Mouse (Mus musculus) heart, embryonic 14.5 days (tissue): ENCODE results near the gene Rfwd3. TPM values are rescaled to one million over a fixed set of nuclear protein-coding genes. Genes with fewer than 3 reads are reported as not detected.
A peak's percentile ranks its signal among the peaks of the same experiment; 100 is the strongest.
"Not testable (repeated sequence)": the region's sequence is repeated elsewhere in the genome, so short reads cannot be mapped to it uniquely, and the experiment has no call there.

Experiments
- ATAC-seq: fragments of 200-750 bp; cut with Nextera tagmentation; 2 replicates; pipeline ENCODE4 v1.8.0; 2017; ENCODE audit warnings: low read depth, moderate TSS enrichment; ENCODE audit not compliant: insufficient number of reproducible peaks, insufficient read depth, low FRiP score
- H3K27ac ChIP-seq, 2 experiments: fragments of 200-500 bp in 1 of 2; fragments of 300-500 bp in 1 of 2; sonication (generic) in 1 of 2; replicated peaks in 1 of 2; 2 replicates each; pipeline ENCODE4 v1.5.1; 2012 to 2014; ENCODE audit warnings: low read depth in 2 of 2, low read length in 2 of 2, control low read depth in 1 of 2, mild to moderate bottlenecking in 1 of 2, mixed read lengths in 1 of 2; ENCODE audit not compliant: control insufficient read depth in 1 of 2, insufficient read depth in 1 of 2
- H3K27me3 ChIP-seq: fragments of 300-500 bp; sonication (generic); 2 replicates; pipeline ENCODE4 v1.6.1; 2014; ENCODE audit warnings: mild to moderate bottlenecking, low read length, control low read depth; ENCODE audit not compliant: control insufficient read depth, insufficient read depth
- H3K36me3 ChIP-seq: fragments of 300-500 bp; sonication (generic); 2 replicates; pipeline ENCODE4 v1.6.1; 2014; ENCODE audit warnings: mild to moderate bottlenecking, control low read depth, low read length, mixed read lengths; ENCODE audit not compliant: control insufficient read depth, insufficient read depth
- H3K4me1 ChIP-seq, 2 experiments: fragments of 200-500 bp in 1 of 2; fragments of 300-500 bp in 1 of 2; sonication (generic) in 1 of 2; 2 replicates each; pipeline ENCODE4 v1.6.1; 2012 to 2014; ENCODE audit warnings: low read length in 2 of 2, control low read depth in 1 of 2, mixed read lengths in 1 of 2; ENCODE audit not compliant: control insufficient read depth in 2 of 2, insufficient read depth in 2 of 2
- H3K4me2 ChIP-seq: fragments of 300-500 bp; sonication (generic); 2 replicates; pipeline ENCODE4 v1.6.1; 2014; ENCODE audit warnings: mild to moderate bottlenecking, low read length
- H3K4me3 ChIP-seq, 2 experiments: fragments of 200-500 bp in 1 of 2; fragments of 300-500 bp in 1 of 2; sonication (generic) in 1 of 2; 2 replicates each; pipeline ENCODE4 v1.5.1; 2012 to 2014; ENCODE audit warnings: low read length in 2 of 2, mild to moderate bottlenecking in 2 of 2, control low read depth in 1 of 2, low read depth in 1 of 2, moderate library complexity in 1 of 2; ENCODE audit not compliant: control insufficient read depth in 1 of 2, insufficient read depth in 1 of 2
- H3K9ac ChIP-seq: fragments of 300-500 bp; sonication (generic); 2 replicates; pipeline ENCODE4 v1.6.1; 2014; ENCODE audit warnings: mild to moderate bottlenecking, low read length
- H3K9me3 ChIP-seq: fragments of 300-500 bp; sonication (generic); 2 replicates; pipeline ENCODE4 v1.6.1; 2016; ENCODE audit warnings: low read length, control low read depth; ENCODE audit not compliant: control insufficient read depth
- whole genome bisulfite sequencing: fragments of 180-500 bp; shearing (Covaris S2); extraction: QIAGEN DNeasy Blood & Tissue Kit; methylation state at CpG from one replicate; pipeline ENCODE4 v1.1.7; 2014; 5-methylcytosine and 5-hydroxymethylcytosine counted together
- polyA plus RNA-seq: library from polyadenylated mRNA; unstranded; fragments of >200 nt; fragmentation: Nextera tagmentation; extraction: Ambion mirVana; gene quantifications from 2 replicates; pipeline ENCODE4 v1.2.1, GENCODE M21; 2014

Gene Rfwd3
- polyA plus RNA-seq, 1 experiment from 2014 or later = 34.5 TPM

DNA sequence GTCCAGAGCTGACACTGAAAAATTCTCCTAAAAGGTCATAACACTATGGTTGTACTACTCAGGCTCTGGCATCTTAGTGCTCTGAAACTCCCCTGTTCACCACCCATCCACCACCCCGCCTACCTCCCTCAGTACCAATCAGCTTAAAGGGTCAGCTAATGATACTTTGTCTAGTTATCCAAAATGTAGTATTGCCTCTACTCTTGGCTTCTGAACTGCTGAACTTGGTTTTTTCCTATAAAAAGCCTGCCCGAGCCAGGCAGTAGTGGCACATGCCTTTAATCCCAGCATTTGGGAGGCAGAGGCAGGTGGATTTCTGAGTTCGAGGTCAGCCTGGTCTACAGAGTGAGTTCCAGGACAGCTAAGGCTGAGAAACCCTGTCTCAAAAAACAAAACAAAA is 4.3 kb upstream of the Rfwd3 start:
- H3K36me3 ChIP-seq = no peaks in the 10 kb centered on the region
- no peaks in the 10 kb centered on the region for H3K4me1 ChIP-seq
- no peak overlapping the region for H3K27ac ChIP-seq
- no peak overlapping the region for H3K4me2 ChIP-seq
- no peak overlapping the region for H3K4me3 ChIP-seq
- WGBS = 86% methylated on average over 3 of the region's 3 CpGs
- H3K9ac ChIP-seq = no peak overlapping the region
- H3K27me3 ChIP-seq = no peaks in the 10 kb centered on the region
- no peak for ATAC-seq
- H3K9me3 ChIP-seq = no peaks in the 10 kb centered on the region

DNA sequence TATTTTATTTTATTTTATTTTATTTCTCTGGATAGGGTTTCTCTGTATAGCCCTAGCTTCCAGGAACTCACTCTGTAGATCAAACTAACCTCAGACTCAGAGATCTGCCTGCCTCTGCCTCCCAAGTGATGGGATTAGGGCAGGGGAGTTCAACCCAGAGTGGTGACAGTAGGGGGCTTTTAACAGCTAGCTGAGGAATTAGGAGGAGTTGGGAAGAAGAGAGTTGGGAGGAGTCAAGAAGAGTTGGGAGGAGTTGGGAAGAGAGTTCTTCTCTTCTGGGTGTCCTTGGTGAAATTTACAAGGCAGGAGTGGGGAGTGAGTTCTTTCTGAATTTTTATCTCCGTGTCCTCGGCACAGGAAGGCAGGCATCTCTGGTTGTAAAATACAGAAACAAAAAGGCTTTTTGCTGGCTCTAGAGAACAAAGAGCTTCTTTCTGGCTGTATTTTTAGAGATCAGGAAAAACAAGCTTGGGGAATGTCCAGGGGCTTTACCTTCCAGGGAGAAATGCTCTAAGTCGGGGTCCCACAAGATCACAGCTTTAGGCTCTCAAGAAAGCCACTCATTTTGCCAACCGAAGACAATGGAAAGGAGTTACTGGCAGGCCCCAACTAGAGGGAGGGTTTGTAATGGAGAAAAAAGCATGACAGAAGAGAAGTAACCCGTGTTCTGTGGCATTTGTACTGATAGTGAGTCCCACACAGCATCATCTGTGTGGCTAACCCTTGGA is 3.2 kb upstream of the Rfwd3 start:
- not testable (repeated sequence) for H3K9me3 ChIP-seq, ATAC-seq, H3K36me3 ChIP-seq, H3K9ac ChIP-seq, H3K27ac ChIP-seq, H3K4me2 ChIP-seq, H3K4me1 ChIP-seq, H3K27me3 ChIP-seq, H3K4me3 ChIP-seq
- 57% methylated on average over 5 of the region's 5 CpGs for WGBS

DNA sequence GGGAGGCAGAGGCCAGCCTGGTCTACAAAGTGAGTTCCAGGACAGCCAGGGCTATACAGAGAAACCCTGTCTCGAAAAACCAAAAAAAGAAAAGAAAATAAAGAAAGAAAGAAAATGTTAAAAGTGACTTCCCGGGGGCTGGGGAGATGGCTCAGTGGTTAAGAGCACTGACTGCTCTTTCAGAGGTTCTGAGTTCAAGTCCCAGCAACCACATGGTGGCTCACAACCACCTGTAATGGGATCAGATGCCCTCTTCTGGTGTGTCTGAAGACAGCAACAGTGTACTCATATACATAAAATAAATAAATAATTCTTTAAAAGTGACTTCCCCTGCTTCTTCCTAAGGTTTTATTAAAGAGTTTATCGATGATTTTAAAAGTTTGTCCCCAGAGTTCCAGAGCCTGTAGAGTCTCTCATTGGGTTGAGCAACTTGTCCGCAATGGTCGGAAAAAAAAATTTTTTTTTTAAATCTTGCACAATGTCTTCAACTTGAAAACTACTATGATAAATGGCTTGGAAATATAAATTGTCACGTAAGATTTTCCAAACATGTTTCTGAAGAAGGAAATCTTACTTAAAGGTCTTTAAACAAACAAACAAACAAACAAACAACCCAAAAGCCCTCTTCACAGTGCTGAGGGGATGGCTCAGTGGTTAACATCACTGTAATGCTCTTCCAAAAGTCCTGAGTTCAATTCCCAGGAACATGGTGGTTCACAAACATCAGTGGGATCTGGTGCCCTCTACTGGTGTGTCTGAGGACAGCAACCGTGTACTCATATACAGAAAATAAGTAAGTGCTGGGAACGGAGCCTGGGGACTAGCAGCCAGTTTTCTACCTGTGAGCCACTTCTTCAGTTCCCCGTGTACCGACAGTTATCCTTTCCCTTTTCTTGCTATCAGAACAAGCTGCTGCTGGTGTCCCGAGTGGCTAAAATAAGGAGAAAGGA is 850 bp upstream of the Rfwd3 start:
- Histone ChIP-seq H3K9me3 (no peaks in the 10 kb centered on the region), H3K4me3 (peak overlapping the region; percentile 25 to 33), H3K27ac (peak overlapping the region in 1 of 2 experiments; percentile 69; a peak in 3 of 4 replicates), H3K9ac (no peak overlapping the region), H3K4me1 (peaks cover 0 to 13% of the 10 kb centered on the region in 2 experiments; a peak in 2 of 4 replicates), H3K27me3 (no peaks in the 10 kb centered on the region), H3K36me3 (peaks cover 11% of the 10 kb centered on the region), H3K4me2 (peak overlapping the region; percentile 55)
- no peak for ATAC-seq
- WGBS = 64% methylated on average over 11 of the region's 11 CpGs

DNA sequence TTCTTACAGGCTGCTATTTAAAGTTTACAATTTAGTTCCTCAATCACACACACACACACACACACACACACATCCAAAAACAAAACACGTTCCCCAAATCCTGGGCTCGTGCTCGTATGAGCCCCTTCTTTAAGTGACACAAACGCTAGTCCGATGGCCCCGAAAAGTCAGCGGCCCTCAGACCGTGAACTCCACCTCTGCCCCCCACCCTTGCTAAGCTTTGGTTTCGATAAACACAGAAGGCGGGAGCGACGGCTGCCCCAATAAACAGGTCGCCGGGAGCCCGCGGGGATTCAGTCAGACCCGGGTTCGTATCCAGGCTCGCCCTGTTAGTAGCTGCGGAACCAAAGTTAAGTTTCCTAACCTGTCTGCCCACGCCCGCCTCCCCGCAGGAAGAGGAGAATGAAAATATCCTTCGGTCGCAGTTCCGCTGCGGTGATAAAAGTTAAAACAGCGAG is 630 bp downstream of the Rfwd3 start:
- peaks cover 0 to 13% of the 10 kb centered on the region in 2 experiments; a peak in 2 of 4 replicates for H3K4me1 ChIP-seq
- H3K4me3 ChIP-seq = peak overlapping the region; percentile 76 to 96
- no peaks in the 10 kb centered on the region for H3K9me3 ChIP-seq
- ATAC-seq = no peak
- 0% methylated on average over 28 of the region's 28 CpGs for WGBS
- peaks cover 23% of the 10 kb centered on the region for H3K36me3 ChIP-seq
- H3K27ac ChIP-seq = peak overlapping the region; percentile 87 to 95
- H3K4me2 ChIP-seq = peak overlapping the region; percentile 64
- peak overlapping the region; percentile 98 for H3K9ac ChIP-seq
- H3K27me3 ChIP-seq = no peaks in the 10 kb centered on the region

DNA sequence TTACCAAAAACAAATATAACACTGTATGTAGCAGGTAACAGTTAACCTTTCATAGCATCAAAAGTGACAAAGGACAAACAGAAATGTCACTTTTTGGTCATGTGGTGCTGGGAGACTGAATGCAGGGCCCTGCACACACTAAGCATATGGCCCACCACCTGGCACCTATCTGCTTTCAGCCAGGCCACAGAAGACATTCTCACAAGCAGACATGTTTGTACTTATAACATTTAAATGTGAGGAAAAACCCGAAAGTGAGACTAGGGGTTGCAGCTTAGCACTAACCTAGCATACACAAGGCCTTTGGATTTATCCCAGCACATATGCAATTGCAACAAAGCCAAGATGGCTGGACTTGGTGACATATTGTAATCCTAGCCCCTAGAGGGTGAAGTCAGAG is 2.0 kb downstream of the Rfwd3 start:
- H3K9me3 ChIP-seq = no peaks in the 10 kb centered on the region
- H3K9ac ChIP-seq = 0 out of 2 replicates have a peak overlapping the region, but pooled peaks have one; percentile 3
- no peaks in the 10 kb centered on the region for H3K27me3 ChIP-seq
- H3K36me3 ChIP-seq = peaks cover 37% of the 10 kb centered on the region
- no peak overlapping the region for H3K27ac ChIP-seq
- WGBS = 89% methylated on average over 1 of the region's 1 CpGs
- peaks cover 0 to 13% of the 10 kb centered on the region in 2 experiments; a peak in 2 of 4 replicates for H3K4me1 ChIP-seq
- no peak for ATAC-seq
- peak overlapping the region; percentile 64 for H3K4me2 ChIP-seq
- no peak overlapping the region for H3K4me3 ChIP-seq

DNA sequence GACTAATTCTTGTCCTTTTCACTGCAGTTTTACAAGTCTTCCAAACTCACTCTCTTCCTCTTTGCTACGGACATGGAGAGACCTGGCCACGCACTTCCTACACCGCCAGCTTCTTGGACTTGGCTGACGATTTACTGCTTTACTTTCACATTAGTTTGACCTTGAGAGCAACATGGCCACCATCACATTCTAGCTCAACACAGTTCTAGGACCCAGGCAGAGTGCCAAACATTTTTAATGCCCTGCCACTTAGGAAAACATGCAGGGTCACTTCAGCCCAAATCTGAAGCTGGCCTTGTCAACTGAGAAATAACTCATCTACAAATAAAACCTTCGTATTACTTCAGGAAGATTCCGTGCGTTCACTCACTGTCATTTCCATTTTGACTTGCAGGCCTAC is 8.3 kb downstream of the Rfwd3 start:
- H3K36me3 ChIP-seq = peaks cover 85% of the 10 kb centered on the region
- ATAC-seq = no peak; the same call in 1 of the 2 replicates

DNA sequence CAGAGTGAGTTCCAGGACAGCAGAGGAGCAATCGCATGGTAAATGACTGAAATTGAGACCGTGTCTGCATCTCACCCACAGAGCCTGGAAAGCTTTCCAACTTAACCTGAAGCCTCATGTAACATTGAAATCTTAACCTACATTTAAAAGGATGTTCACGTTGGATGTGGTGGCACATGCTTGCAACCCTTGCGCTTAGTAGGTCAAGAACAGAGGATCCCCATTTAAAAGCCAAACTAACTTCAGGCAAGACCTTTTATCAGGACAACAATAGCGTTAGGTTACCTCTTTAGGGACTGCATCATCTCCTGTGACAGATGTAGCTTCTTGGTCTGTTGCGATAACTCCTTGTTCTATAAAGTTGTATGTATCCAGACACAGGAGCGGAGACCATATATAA is 9.4 kb downstream of the Rfwd3 start:
- Histone ChIP-seq H3K4me1 (peaks cover 3 to 5% of the 10 kb centered on the region in 2 experiments; a peak in 1 of 4 replicates), H3K27ac (no peak overlapping the region), H3K4me3 (no peak overlapping the region), H3K36me3 (peaks cover 87% of the 10 kb centered on the region), H3K9me3 (no peaks in the 10 kb centered on the region), H3K4me2 (no peak overlapping the region), H3K27me3 (no peaks in the 10 kb centered on the region), H3K9ac (no peak overlapping the region)
- no peak for ATAC-seq
- WGBS = 95% methylated on average over 7 of the region's 7 CpGs

More for the DNA sequence above, 8.3 kb downstream of the Rfwd3 start:
- Histone ChIP-seq H3K4me1 (peaks cover 3 to 5% of the 10 kb centered on the region in 2 experiments; a peak in 1 of 4 replicates), H3K4me3 (no peak overlapping the region), H3K27me3 (no peaks in the 10 kb centered on the region), H3K27ac (peak overlapping the region; percentile 89 to 98), H3K9ac (no peak overlapping the region), H3K9me3 (no peaks in the 10 kb centered on the region), H3K4me2 (peak overlapping the region; percentile 29)
- WGBS = 40% methylated on average over 7 of the region's 7 CpGs
